Mouse (Mus musculus) limb, embryonic 13.5 days (tissue): ENCODE results near the gene Pdcd1lg2. TPM values are rescaled to one million over a fixed set of nuclear protein-coding genes. Genes with fewer than 3 reads are reported as not detected.
"Not testable (repeated sequence)": the region's sequence is repeated elsewhere in the genome, so short reads cannot be mapped to it uniquely, and the experiment has no call there.

Source experiments
- ATAC-seq: fragments of 200-750 bp; cut with Nextera tagmentation; 2 replicates; pipeline ENCODE4 v1.8.0; 2017; ENCODE audit warnings: low read depth, moderate number of reproducible peaks, moderate TSS enrichment; ENCODE audit not compliant: low FRiP score
- H3K27ac ChIP-seq: fragments of 300-500 bp; sonication (generic); 2 replicates; pipeline ENCODE4 v1.5.1; 2015; ENCODE audit warnings: inconsistent platforms, mild to moderate bottlenecking, moderate library complexity
- H3K27me3 ChIP-seq: fragments of 300-500 bp; sonication (generic); 2 replicates; pipeline ENCODE4 v1.6.1; 2015; ENCODE audit warnings: mild to moderate bottlenecking, inconsistent platforms
- H3K36me3 ChIP-seq: fragments of 300-500 bp; sonication (generic); 2 replicates; pipeline ENCODE4 v1.6.1; 2015; ENCODE audit warnings: inconsistent platforms, mild to moderate bottlenecking, moderate library complexity
- H3K4me1 ChIP-seq: fragments of 300-500 bp; sonication (generic); 2 replicates; pipeline ENCODE4 v1.6.1; 2015; ENCODE audit warnings: inconsistent platforms
- H3K4me2 ChIP-seq: fragments of 300-500 bp; sonication (generic); replicated peaks from 2 replicates; pipeline ENCODE4 v1.6.1; 2015; ENCODE audit warnings: inconsistent platforms, mild to moderate bottlenecking, moderate library complexity
- H3K4me3 ChIP-seq: fragments of 300-500 bp; sonication (generic); 2 replicates; pipeline ENCODE4 v1.5.1; 2015; ENCODE audit warnings: moderate library complexity, mild to moderate bottlenecking, inconsistent platforms
- H3K9ac ChIP-seq: fragments of 300-500 bp; sonication (generic); 2 replicates; pipeline ENCODE4 v1.6.1; 2015; ENCODE audit warnings: mild to moderate bottlenecking, inconsistent platforms
- H3K9me3 ChIP-seq: fragments of 300-500 bp; sonication (generic); 2 replicates; pipeline ENCODE4 v1.6.1; 2016; ENCODE audit warnings: inconsistent platforms
- WGBS: fragments of 180-500 bp; shearing (Covaris S2); methylation state at CpG from one replicate; pipeline ENCODE4 v1.1.7; 2015; 5-methylcytosine and 5-hydroxymethylcytosine counted together
- polyA plus RNA-seq: library from polyadenylated mRNA; unstranded; fragments of >200 nt; fragmentation: Nextera tagmentation; extraction: Ambion mirVana; gene quantifications from 2 replicates; pipeline ENCODE4 v1.2.1, GENCODE M21; 2015

The Pdcd1lg2 gene
- polyA plus RNA-seq, 1 experiment from 2014 or later: not detected

- Histone ChIP-seq H3K27me3 (no peaks in the 10 kb centered on the region), H3K9ac (no peak overlapping the region), H3K4me1 (peaks cover 18% of the 10 kb centered on the region), H3K4me3 (no peak overlapping the region), H3K4me2 (no peak overlapping the region; the same call in 1 of the 2 replicates), H3K36me3 (no peaks in the 10 kb centered on the region), H3K9me3 (no peaks in the 10 kb centered on the region), H3K27ac (peak overlapping the region; percentile 85)
- peak; percentile 94 for ATAC-seq
- 24% methylated on average over 6 of the region's 6 CpGs for WGBS
These were observed 2.0 kb downstream of the Pdcd1lg2 start for GRCm38 (mm10) chr19:29412476-29413420.

DNA sequence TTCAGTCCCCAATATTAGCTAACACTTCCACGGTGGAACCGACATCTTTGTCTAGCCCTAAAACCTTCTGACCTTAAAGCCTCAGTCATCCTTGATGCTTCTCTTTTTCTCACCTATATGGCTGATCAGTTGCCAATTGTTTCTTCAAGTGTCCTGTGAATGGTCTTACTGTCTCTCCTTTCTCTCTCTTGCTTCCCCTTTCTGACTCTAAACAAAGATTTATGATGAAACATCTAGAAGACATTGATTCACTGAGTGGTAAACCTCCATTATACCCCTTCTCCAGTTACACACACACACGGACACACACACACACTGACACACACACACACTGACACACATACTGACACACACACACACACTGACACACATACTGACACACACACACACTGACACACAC is 3.8 kb downstream of the Pdcd1lg2 start:
- Histone ChIP-seq H3K9me3 (no peaks in the 10 kb centered on the region), H3K27ac (no peak overlapping the region), H3K36me3 (no peaks in the 10 kb centered on the region), H3K4me3 (no peak overlapping the region), H3K4me2 (no peak overlapping the region), H3K4me1 (0 out of 2 replicates have a peak, but pooled peaks cover 14% of the 10 kb centered on the region), H3K27me3 (no peaks in the 10 kb centered on the region), H3K9ac (no peak overlapping the region)
- ATAC-seq: no peak
- 84% methylated on average over 3 of the region's 3 CpGs for WGBS

- not testable (repeated sequence) for H3K4me2 ChIP-seq, H3K9me3 ChIP-seq, ATAC-seq, H3K9ac ChIP-seq, H3K27ac ChIP-seq, H3K4me3 ChIP-seq, H3K27me3 ChIP-seq, H3K36me3 ChIP-seq
- H3K4me1 ChIP-seq: 0 out of 2 replicates have a peak, but pooled peaks cover 14% of the 10 kb centered on the region
These were observed 4.2 kb downstream of the Pdcd1lg2 start for GRCm38 (mm10) chr19:29414917-29415316.

DNA sequence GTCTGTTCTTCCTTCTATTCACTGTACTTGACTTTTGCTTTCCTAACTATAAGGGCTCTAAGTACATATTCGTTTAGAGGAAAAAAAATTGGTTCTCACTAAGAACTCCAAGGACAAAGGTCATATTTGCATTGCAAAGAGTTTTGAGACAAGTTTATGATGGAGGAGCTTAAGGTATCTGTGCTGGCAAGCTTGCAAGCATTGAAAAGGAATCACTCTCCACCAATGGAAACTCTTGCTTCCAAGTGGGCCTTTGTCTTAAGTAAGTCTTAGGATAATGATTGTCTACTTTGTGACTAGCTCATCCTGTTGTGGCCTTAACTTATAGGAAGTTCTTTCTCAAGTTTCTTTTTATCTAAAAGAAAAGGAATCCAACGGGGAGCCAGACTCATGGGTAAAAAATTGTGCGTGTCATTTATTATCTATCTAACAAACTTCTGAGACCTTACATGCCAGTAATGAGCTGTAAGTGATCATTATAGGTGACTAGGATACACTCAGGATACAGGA is 5.7 kb downstream of the Pdcd1lg2 start:
- H3K4me2 ChIP-seq: no peak overlapping the region
- no peaks in the 10 kb centered on the region for H3K36me3 ChIP-seq
- peaks cover 17% of the 10 kb centered on the region; the same call in 1 of the 2 replicates for H3K4me1 ChIP-seq
- H3K27me3 ChIP-seq: no peaks in the 10 kb centered on the region
- no peaks in the 10 kb centered on the region for H3K9me3 ChIP-seq
- H3K4me3 ChIP-seq: no peak overlapping the region
- 73% methylated on average over 3 of the region's 3 CpGs for WGBS
- H3K27ac ChIP-seq: no peak overlapping the region
- no peak overlapping the region for H3K9ac ChIP-seq
- no peak for ATAC-seq

DNA sequence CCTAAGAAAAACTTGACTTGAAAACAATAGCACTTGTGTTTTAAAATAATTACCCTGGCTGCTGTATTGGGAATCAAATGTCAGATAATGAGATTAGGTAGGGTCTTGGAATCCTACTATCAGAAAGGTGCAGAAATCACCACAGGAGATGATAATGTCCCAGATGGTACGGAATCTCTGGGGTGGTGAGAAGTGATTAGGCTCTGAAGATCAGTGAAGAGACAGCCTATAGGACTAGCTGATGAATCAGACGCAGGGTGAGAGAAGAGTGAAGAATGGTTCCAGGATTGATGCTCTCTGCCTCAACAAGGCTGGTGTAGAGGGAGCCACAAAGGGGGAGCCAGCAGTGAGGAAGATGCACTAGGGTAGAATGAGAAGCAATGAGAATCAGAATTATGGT is 6.5 kb downstream of the Pdcd1lg2 start:
- Histone ChIP-seq H3K9ac (no peak overlapping the region), H3K27me3 (no peaks in the 10 kb centered on the region), H3K9me3 (no peaks in the 10 kb centered on the region), H3K4me3 (no peak overlapping the region), H3K27ac (no peak overlapping the region), H3K4me1 (peaks cover 17% of the 10 kb centered on the region; the same call in 1 of the 2 replicates), H3K36me3 (no peaks in the 10 kb centered on the region), H3K4me2 (no peak overlapping the region)
- WGBS: 77% methylated on average over 2 of the region's 2 CpGs
- ATAC-seq: no peak

DNA sequence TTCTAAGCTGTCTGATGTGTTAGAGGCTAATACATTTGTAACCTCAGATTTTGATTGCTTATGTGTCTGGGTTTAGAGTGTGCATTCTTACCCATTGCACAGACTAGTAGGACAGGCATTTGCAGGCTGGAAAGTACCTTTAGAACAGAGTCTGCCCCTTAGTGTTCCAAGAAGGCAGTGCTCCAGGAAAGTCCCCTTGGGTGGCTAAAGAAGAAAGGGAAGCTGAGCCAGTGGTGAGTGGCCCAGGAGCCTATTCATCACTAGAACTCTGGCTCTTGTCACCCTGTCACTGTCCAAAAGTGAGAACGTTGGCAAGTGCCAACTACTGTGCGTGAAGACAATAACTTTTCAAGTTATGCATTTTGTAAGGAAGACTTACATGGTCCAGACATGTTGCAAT is 7.2 kb downstream of the Pdcd1lg2 start:
- H3K4me1 ChIP-seq: peaks cover 13% of the 10 kb centered on the region; the same call in 1 of the 2 replicates
- 78% methylated on average over 2 of the region's 2 CpGs for WGBS
- H3K36me3 ChIP-seq: no peaks in the 10 kb centered on the region
- ATAC-seq: no peak
- H3K27ac ChIP-seq: no peak overlapping the region
- H3K4me3 ChIP-seq: no peak overlapping the region
- H3K9me3 ChIP-seq: no peaks in the 10 kb centered on the region
- H3K9ac ChIP-seq: no peak overlapping the region
- H3K4me2 ChIP-seq: no peak overlapping the region
- H3K27me3 ChIP-seq: no peaks in the 10 kb centered on the region

DNA sequence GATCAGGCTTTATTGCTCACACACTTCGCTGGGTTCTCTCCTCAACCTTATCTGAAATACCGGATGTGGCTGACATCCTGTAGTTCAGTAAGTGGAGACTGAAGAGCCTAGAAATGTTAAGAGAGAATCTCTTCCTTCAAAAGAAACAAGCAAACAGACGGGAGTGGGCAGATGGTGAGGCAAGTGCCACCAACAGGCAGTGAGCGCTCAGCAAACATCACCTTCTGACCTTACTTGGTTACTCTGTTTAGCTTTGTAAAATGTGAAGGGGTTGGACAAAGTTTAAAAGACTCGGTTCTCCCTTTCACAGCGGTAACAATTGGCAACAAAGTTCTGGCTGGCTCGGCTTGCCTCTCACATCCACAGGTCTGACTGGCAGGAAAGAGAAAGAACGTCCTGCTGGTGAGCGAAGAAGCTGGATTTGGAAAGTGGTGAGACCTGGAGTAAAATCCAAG is 8.0 kb downstream of the Pdcd1lg2 start:
- H3K4me1 ChIP-seq: peaks cover 6% of the 10 kb centered on the region; the same call in 1 of the 2 replicates
- no peaks in the 10 kb centered on the region for H3K9me3 ChIP-seq
- no peak overlapping the region for H3K9ac ChIP-seq
- no peak overlapping the region for H3K4me3 ChIP-seq
- no peaks in the 10 kb centered on the region for H3K36me3 ChIP-seq
- H3K27ac ChIP-seq: no peak overlapping the region
- WGBS: 48% methylated on average over 9 of the region's 9 CpGs
- no peak overlapping the region for H3K4me2 ChIP-seq
- no peak for ATAC-seq
- no peaks in the 10 kb centered on the region for H3K27me3 ChIP-seq

DNA sequence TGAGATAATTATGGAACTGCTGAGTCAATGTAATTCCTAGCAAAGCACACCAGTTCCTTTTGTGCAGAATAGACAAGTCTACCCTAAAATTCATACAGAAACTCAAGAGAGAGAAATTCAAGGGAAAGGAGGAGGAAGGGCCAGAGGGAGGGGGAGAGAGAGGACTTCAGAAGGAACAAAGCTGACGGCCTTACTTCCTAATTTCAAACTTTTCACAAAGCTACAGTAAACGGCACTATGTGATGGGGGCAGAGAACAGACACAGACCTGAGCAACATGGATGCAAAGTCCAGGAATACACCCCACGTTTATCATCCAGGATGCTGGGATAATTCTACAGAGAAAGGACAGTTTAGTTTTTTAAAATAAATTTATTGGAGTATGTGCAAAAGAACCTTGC is 8.8 kb downstream of the Pdcd1lg2 start:
- Histone ChIP-seq H3K9me3 (no peaks in the 10 kb centered on the region), H3K4me2 (no peak overlapping the region), H3K4me1 (peaks cover 4% of the 10 kb centered on the region; the same call in 1 of the 2 replicates), H3K27me3 (no peaks in the 10 kb centered on the region), H3K27ac (no peak overlapping the region), H3K9ac (no peak overlapping the region), H3K4me3 (no peak overlapping the region), H3K36me3 (no peaks in the 10 kb centered on the region)
- WGBS: 63% methylated on average over 3 of the region's 3 CpGs
- no peak for ATAC-seq

GRCm38 (mm10) chr19:29419946-29420345 is 9.2 kb downstream of the Pdcd1lg2 start:
- ATAC-seq: no peak
- Histone ChIP-seq H3K27me3 (no peaks in the 10 kb centered on the region), H3K36me3 (no peaks in the 10 kb centered on the region), H3K27ac (no peak overlapping the region), H3K9ac (no peak overlapping the region), H3K4me1 (peaks cover 4% of the 10 kb centered on the region; the same call in 1 of the 2 replicates), H3K4me2 (no peak overlapping the region), H3K4me3 (no peak overlapping the region), H3K9me3 (no peaks in the 10 kb centered on the region)

- WGBS: 73% methylated on average over 8 of the region's 8 CpGs
- no peak overlapping the region for H3K9ac ChIP-seq
- no peak for ATAC-seq
- no peaks in the 10 kb centered on the region for H3K27me3 ChIP-seq
- H3K4me2 ChIP-seq: no peak overlapping the region
- no peaks in the 10 kb centered on the region for H3K36me3 ChIP-seq
- H3K4me3 ChIP-seq: no peak overlapping the region
- no peaks in the 10 kb centered on the region for H3K9me3 ChIP-seq
- H3K27ac ChIP-seq: no peak overlapping the region
- H3K4me1 ChIP-seq: peaks cover 4% of the 10 kb centered on the region; the same call in 1 of the 2 replicates
These were observed 9.7 kb downstream of the Pdcd1lg2 start for GRCm38 (mm10) chr19:29420397-29420796.

DNA sequence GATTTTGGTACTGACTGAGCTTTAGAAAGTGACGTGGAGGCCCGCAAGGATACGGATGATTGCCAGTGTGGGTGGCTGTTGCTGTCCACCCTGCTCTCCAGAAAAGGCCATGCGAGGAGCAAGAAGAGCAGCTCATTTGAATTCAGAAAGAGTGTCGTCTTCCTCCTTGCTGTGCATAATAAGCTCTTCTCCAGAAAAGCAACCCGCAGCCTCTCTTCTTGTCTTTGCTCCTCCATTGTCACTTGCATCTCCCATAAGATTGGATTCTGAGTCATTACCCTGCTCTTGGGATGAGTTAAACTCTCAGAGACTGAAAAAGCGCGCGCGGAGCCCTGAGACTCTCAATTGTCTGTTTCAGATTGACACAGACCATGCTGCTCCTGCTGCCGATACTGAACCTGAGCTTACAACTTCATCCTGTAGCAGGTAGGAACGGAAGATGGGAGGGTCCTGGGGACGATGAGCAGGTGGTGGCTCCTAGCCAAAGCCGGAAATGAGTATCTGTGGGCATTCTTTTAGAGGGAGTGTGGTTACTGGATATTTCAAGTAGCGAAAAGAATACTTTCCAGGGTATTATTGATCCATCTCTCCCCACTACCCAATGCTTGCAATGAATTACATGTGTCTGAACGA is 11.4 kb downstream of the Pdcd1lg2 start:
- no peak overlapping the region for H3K9ac ChIP-seq
- no peaks in the 10 kb centered on the region for H3K36me3 ChIP-seq
- H3K4me2 ChIP-seq: no peak overlapping the region
- H3K9me3 ChIP-seq: no peaks in the 10 kb centered on the region
- no peaks in the 10 kb centered on the region for H3K27me3 ChIP-seq
- WGBS: 88% methylated on average over 16 of the region's 16 CpGs
- H3K4me1 ChIP-seq: peaks cover 4% of the 10 kb centered on the region; the same call in 1 of the 2 replicates
- H3K27ac ChIP-seq: no peak overlapping the region
- ATAC-seq: no peak
- no peak overlapping the region for H3K4me3 ChIP-seq

GRCm38 (mm10) chr19:29422796-29423195 is 12.1 kb downstream of the Pdcd1lg2 start:
- H3K4me3 ChIP-seq: no peak overlapping the region
- WGBS: 81% methylated on average over 7 of the region's 7 CpGs

More at GRCm38 (mm10) chr19:29422796-29423195, 12.1 kb downstream of the Pdcd1lg2 start:
- H3K9me3 ChIP-seq: no peaks in the 10 kb centered on the region
- no peaks in the 10 kb centered on the region for H3K36me3 ChIP-seq
- H3K27me3 ChIP-seq: no peaks in the 10 kb centered on the region
- no peak overlapping the region for H3K9ac ChIP-seq
- no peak overlapping the region for H3K4me2 ChIP-seq
- H3K4me1 ChIP-seq: peaks cover 4% of the 10 kb centered on the region; the same call in 1 of the 2 replicates
- ATAC-seq: no peak
- H3K27ac ChIP-seq: no peak overlapping the region
